Mouse (Mus musculus): ENCODE data around the gene Prep. TPM values are rescaled to one million over a fixed set of nuclear protein-coding genes. Genes with fewer than 3 reads are reported as not detected.

Prep gene
- polyA plus RNA-seq (2016; fragmentation: Nextera tagmentation; extraction: Ambion mirVana), result 38.2 and 40.2 TPM in 2 replicates

DNA sequence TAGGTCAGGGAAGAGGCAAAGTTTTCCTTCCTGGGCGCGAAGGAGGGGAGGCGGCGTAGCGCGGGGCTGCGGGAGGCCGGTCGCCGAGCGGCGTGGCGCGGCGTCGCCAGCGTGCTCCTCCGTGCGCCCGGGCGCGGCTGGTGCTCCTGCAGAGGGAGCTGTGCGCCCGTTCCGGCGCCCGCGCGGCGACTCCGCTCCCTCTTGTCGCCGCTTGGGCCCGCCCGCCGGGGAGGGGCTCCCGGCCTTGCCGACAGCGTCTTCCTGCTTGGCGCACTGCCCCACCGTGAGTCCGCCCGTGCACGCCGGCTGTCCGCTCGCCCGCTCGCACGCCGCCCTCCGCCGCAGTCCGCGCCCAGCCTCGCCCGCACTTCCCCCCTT is at the start of gene Prep:
Gene Prep, plus strand, starts transcription at position 273 of the 378 bp plus-strand sequence.
- WGBS, result under 1% methylated on average over 54 of the region's 57 CpGs
- Histone ChIP-seq H3K27me3 (ENCODE audit: poor library complexity, severe bottlenecking) (no peaks in the 10 kb centered on the region), H3K4me1 (peaks cover 46% of the 10 kb centered on the region), H3K9me3 (no peaks in the 10 kb centered on the region), H3K4me3 (peak within 1 kb of the TSS; percentile 84), H3K36me3 (replicated peaks) (peaks cover under 1% of the 10 kb centered on the region), H3K27ac (peak within 1 kb of the TSS; percentile 96)
- DNase-seq (ENCODE audit: extremely low spot score, low spot score), result peak; percentile 81

DNA sequence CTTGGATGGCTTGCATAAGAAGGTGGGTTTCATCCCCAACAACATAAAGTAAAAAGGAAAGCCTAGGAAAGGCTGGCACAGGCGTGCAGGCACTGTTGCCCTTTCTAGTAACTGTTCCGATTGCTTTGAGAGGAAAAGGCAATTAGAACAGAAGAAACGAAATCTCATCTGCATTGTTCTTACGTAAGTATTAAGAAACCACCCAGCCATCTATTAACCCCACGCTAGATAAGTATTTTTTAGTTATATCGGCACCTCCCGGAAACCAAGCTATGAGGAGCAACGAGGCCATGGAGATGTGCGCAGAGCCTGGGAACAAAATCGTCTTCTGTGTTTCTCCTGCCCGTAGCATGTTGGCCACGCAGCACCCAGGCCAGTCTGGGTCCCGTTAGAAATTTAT is 49.7 kb upstream of the Prep start:
- Histone ChIP-seq H3K27ac (no peak overlapping the region), H3K9me3 (peaks cover 3% of the 10 kb centered on the region; the same call in 1 of the 2 replicates), H3K27me3 (ENCODE audit: poor library complexity, severe bottlenecking) (peaks cover 22% of the 10 kb centered on the region), H3K4me3 (no peak overlapping the region), H3K36me3 (replicated peaks) (no peaks in the 10 kb centered on the region), H3K4me1 (peaks cover 5% of the 10 kb centered on the region; the same call in 1 of the 2 replicates)
- WGBS, result 95% methylated on average over 13 of the region's 13 CpGs
- DNase-seq (ENCODE audit: extremely low spot score, low spot score), result no peak

DNA sequence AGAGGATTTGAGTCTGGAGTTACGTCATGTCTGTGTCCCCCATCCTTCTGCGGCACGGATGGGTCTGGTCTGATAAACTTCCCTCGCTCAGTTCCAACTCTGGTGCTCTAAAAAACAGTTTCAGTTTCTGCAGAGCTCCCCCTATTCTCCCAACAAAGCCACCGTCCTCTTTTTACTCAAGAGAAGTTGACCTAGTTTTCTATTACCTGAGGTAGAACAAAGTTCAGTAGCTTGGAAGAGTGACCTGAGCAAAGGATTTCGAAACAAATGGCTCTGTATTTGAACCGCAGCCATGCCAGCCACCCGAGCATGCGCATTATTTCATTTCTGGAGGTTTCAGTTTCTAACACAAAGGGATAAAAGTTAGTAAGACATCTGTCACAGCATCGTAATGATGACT is 49.2 kb upstream of the Prep start:
- H3K27ac ChIP-seq, result no peak overlapping the region
- H3K36me3 ChIP-seq (replicated peaks), result no peaks in the 10 kb centered on the region
- DNase-seq (ENCODE audit: extremely low spot score, low spot score), result no peak
- 93% methylated on average over 10 of the region's 10 CpGs for WGBS
- H3K27me3 ChIP-seq (ENCODE audit: poor library complexity, severe bottlenecking), result peaks cover 17% of the 10 kb centered on the region
- H3K9me3 ChIP-seq, result peaks cover 3% of the 10 kb centered on the region; the same call in 1 of the 2 replicates
- H3K4me1 ChIP-seq, result peaks cover 5% of the 10 kb centered on the region; the same call in 1 of the 2 replicates
- H3K4me3 ChIP-seq, result no peak overlapping the region

DNA sequence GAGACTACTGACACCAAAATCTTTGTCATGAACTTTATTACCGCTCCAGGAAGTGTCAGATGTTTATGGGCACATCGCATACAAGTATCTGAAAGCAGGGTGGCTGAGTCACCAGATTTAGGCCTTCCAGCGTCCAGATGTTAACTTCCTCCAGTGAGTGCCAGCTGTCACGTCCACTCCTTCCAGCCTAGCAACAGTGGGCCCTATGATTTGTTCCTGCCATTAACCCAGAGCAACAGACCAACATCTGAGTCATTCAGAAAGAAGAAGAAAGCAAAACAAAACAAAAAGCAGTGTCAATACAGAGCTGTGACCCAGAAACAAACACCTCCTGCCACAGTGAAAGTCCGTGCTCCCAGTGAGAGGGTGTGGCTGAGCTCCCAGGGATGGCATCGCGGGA is 47.6 kb upstream of the Prep start:
- Histone ChIP-seq H3K4me1 (peaks cover 5% of the 10 kb centered on the region; the same call in 1 of the 2 replicates), H3K9me3 (peaks cover 3% of the 10 kb centered on the region; the same call in 1 of the 2 replicates), H3K36me3 (replicated peaks) (no peaks in the 10 kb centered on the region), H3K27ac (no peak overlapping the region), H3K4me3 (no peak overlapping the region), H3K27me3 (ENCODE audit: poor library complexity, severe bottlenecking) (peaks cover 4% of the 10 kb centered on the region; the same call in 1 of the 2 replicates)
- DNase-seq (ENCODE audit: extremely low spot score, low spot score), result no peak
- WGBS, result 58% methylated on average over 7 of the region's 7 CpGs

DNA sequence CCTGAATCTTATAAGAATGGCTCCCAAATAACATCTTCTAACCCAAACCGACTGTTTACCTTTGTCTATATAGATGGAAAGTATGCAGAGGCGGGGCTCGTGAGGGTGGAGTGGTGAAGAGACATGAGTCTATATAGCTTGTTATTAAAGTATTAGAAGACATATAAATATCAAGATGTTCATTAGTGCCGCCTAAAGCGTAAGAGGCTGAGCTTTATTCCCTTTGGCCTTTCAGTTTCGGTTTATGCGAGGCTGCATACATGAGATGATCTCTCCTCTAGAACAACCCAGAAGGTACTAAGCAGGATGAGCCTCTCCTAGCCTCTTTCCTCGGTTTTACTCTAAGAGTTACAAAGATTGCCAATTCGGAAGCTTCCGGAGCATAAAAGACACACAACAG is 47.2 kb upstream of the Prep start:
- Histone ChIP-seq H3K27ac (no peak overlapping the region), H3K4me1 (peaks cover 5% of the 10 kb centered on the region; the same call in 1 of the 2 replicates), H3K27me3 (ENCODE audit: poor library complexity, severe bottlenecking) (0 out of 2 replicates have a peak, but pooled peaks cover under 1% of the 10 kb centered on the region), H3K9me3 (peaks cover 3% of the 10 kb centered on the region; the same call in 1 of the 2 replicates), H3K4me3 (no peak overlapping the region), H3K36me3 (replicated peaks) (no peaks in the 10 kb centered on the region)
- WGBS, result 89% methylated on average over 10 of the region's 10 CpGs
- no peak for DNase-seq (ENCODE audit: extremely low spot score, low spot score)

DNA sequence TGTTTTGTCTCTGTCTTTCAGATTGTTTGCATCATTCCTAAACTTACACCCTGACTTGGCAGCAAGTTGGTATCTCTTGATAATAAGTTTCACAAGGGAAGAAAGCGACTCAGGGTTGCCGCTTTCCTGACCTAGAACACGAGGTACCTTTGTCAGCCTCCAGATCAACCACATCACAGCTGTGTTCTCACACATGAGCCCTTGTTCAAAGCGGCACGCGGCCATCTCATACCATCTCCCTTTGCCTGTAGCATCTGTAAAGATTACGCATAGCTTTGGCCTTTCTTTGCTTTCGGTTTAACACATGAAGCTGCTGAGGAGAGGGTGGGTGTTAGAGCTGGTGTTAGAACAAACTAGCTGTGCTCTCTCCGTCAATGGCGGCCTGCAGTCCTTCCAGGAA is 46.7 kb upstream of the Prep start:
- DNase-seq (ENCODE audit: extremely low spot score, low spot score), result no peak
- Histone ChIP-seq H3K4me1 (peaks cover 8% of the 10 kb centered on the region), H3K36me3 (replicated peaks) (no peaks in the 10 kb centered on the region), H3K4me3 (no peak overlapping the region), H3K27ac (no peak overlapping the region), H3K27me3 (ENCODE audit: poor library complexity, severe bottlenecking) (no peaks in the 10 kb centered on the region), H3K9me3 (peaks cover 3% of the 10 kb centered on the region; the same call in 1 of the 2 replicates)
- 92% methylated on average over 10 of the region's 10 CpGs for WGBS

DNA sequence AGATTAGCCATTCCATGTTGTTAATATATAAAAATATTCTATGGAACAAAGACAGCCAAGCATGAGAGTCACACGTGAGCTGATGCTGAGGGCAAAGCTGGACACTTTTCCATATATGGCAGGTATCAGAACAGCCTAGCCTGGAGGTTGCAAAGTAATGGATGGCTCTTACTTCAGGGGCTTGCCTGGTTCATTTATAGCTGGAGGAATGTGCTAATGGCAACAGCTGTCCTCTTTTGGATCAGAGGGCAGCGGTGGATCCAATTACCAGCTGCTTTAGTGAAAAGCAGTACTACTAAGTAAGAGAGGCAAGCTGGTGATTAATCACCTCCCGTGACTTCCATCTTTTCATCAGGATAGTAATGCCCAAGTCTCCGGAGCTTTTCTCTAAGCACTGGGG is 41.8 kb upstream of the Prep start:
- DNase-seq (ENCODE audit: extremely low spot score, low spot score), result no peak
- Histone ChIP-seq H3K27ac (no peak overlapping the region), H3K36me3 (replicated peaks) (no peaks in the 10 kb centered on the region), H3K4me1 (peaks cover 12% of the 10 kb centered on the region), H3K27me3 (ENCODE audit: poor library complexity, severe bottlenecking) (no peaks in the 10 kb centered on the region), H3K4me3 (no peak overlapping the region), H3K9me3 (no peaks in the 10 kb centered on the region)
- WGBS, result 26% methylated on average over 4 of the region's 4 CpGs

DNA sequence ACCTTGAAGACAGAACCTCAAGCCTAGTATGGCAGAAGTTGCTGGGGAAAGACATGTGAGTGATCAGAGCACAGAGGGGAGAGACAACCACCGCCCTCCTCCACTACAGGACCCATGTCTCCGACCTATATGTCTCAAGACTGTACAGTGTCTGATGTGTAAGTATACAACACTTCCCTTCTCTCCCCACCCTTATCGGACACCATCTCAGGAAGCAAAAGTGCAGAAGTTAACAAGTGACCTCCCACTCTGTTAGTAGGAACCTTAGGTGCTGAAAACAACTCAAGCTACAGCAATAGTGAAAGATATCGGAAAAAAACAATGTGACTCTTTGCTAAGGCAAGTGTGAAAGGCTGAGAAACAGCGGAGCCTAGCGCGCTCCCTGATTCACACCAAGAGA is 40.1 kb upstream of the Prep start:
- Histone ChIP-seq H3K4me1 (peaks cover 12% of the 10 kb centered on the region), H3K27ac (no peak overlapping the region), H3K9me3 (no peaks in the 10 kb centered on the region), H3K27me3 (ENCODE audit: poor library complexity, severe bottlenecking) (no peaks in the 10 kb centered on the region), H3K4me3 (no peak overlapping the region), H3K36me3 (replicated peaks) (no peaks in the 10 kb centered on the region)
- DNase-seq (ENCODE audit: extremely low spot score, low spot score), result no peak
- WGBS, result 94% methylated on average over 7 of the region's 7 CpGs

DNA sequence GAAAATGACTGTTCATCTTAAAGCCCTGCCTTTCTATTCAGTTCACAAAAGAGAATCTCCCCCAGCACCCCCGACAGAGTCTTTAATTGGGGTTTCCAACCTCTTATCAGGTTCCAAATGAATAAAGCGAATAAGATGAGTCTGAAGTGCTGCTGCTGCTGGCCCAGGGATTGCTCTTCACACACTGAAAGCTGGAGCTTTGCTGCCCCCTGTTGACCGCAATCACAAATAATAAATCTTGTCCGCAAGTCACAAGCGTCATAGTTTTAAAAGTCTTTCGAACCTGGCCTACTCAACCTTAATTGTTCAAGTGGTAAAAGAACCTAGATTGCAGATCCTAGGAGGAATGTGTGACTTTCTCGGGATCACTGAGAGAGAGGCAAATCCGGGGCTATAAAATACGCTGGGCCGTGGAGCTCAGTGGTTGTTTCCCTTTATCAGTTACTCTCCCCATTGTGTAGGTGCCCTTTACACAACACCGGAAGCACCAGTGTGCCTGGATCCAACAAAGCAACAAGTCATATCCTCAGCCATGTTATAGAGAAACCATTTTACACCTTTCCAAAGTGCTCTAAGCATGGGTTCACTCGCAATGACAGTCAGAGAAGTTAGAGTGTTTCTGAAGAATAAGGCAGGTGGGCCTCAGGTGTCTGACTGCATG is 21.6 kb upstream of the Prep start:
- Histone ChIP-seq H3K9me3 (no peaks in the 10 kb centered on the region), H3K27me3 (ENCODE audit: poor library complexity, severe bottlenecking) (peaks cover 25% of the 10 kb centered on the region), H3K36me3 (replicated peaks) (no peaks in the 10 kb centered on the region), H3K4me3 (no peak overlapping the region), H3K27ac (no peak overlapping the region), H3K4me1 (peaks cover 9% of the 10 kb centered on the region; the same call in 1 of the 2 replicates)
- WGBS, result 33% methylated on average over 12 of the region's 12 CpGs
- peak; percentile 71 for DNase-seq (ENCODE audit: extremely low spot score, low spot score)

DNA sequence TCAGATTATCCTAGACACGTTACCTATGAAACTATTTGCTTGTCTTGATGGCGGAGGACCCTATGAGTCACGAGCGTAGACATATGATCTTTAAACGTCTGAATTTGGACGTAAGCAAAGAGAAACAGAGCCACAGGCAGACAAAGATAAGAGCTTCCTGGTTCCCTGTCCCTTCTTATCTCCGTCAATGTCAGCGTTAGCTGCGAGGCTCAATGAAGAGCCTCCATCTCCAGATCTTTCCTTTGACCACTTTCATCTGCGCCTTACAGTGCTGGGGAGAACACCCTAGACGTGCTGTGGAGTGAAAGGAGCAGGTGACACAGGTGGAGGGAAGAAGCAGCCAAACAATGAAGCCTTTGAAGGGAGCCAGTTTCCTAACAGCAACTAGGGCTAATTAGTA is 18.8 kb upstream of the Prep start:
- DNase-seq (ENCODE audit: extremely low spot score, low spot score), result no peak
- Histone ChIP-seq H3K9me3 (no peaks in the 10 kb centered on the region), H3K27me3 (ENCODE audit: poor library complexity, severe bottlenecking) (peaks cover 25% of the 10 kb centered on the region), H3K4me1 (peaks cover 9% of the 10 kb centered on the region; the same call in 1 of the 2 replicates), H3K27ac (no peak overlapping the region), H3K4me3 (no peak overlapping the region), H3K36me3 (replicated peaks) (no peaks in the 10 kb centered on the region)
- 78% methylated on average over 11 of the region's 11 CpGs for WGBS

DNA sequence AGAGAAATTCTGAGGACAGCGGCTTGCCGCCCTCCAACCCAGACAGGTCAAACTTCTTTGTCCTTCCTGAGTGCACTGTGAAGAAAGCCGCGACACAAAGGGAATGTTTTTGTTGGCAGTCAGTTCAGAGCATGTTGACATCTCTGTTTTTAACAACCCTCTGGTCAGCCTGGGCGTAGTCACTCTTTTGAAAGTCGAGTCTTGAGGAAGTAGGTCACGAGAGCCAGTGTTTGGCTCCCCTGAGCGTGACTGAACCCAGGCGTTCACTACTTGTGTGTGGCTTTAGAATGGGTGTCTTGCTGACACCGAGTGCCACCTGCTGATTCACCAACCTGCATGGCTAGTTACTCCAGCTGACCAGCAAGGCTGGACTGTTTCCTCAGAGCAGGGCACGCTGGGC is 18.4 kb upstream of the Prep start:
- 51% methylated on average over 11 of the region's 11 CpGs for WGBS

DNA sequence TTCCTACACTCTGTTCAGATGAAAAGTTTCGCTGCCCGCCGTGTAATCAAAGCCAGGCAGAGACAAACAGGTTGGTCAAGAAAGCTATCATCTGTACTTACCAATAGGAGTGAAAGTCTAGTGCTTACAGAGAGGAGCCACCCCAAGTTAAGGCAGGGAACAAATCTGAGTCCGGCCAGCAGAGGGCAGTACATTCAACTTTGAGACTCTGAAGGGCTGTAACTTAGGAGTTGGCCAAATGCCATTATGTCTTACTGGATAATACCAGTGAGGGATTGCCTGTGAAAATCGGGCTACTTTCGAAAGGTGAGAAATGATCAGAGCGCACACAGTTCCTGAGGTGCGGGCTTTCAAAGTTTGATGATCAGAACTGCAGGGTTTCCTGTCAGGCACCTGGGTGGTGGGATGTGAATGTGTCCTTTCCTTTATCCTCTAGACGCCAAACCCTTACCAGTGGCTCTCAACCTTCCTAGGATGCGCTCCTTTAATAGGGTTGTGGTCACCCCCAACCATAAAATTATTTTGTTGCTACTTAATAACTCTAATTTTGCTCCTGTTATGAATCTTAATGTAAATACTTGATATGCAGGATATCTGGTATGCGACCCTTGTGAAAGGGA is 15.8 kb upstream of the Prep start:
- Histone ChIP-seq H3K4me3 (no peak overlapping the region), H3K36me3 (replicated peaks) (no peaks in the 10 kb centered on the region), H3K9me3 (no peaks in the 10 kb centered on the region), H3K4me1 (peaks cover 9% of the 10 kb centered on the region; the same call in 1 of the 2 replicates), H3K27ac (no peak overlapping the region), H3K27me3 (ENCODE audit: poor library complexity, severe bottlenecking) (peaks cover 18% of the 10 kb centered on the region)
- peak; percentile 73 for DNase-seq (ENCODE audit: extremely low spot score, low spot score)
- WGBS, result 65% methylated on average over 11 of the region's 11 CpGs

More for the DNA sequence above, 18.4 kb upstream of the Prep start:
- Histone ChIP-seq H3K27me3 (ENCODE audit: poor library complexity, severe bottlenecking) (peaks cover 25% of the 10 kb centered on the region), H3K4me1 (peaks cover 9% of the 10 kb centered on the region; the same call in 1 of the 2 replicates), H3K36me3 (replicated peaks) (no peaks in the 10 kb centered on the region), H3K4me3 (no peak overlapping the region), H3K27ac (no peak overlapping the region), H3K9me3 (no peaks in the 10 kb centered on the region)
- DNase-seq (ENCODE audit: extremely low spot score, low spot score), result no peak

DNA sequence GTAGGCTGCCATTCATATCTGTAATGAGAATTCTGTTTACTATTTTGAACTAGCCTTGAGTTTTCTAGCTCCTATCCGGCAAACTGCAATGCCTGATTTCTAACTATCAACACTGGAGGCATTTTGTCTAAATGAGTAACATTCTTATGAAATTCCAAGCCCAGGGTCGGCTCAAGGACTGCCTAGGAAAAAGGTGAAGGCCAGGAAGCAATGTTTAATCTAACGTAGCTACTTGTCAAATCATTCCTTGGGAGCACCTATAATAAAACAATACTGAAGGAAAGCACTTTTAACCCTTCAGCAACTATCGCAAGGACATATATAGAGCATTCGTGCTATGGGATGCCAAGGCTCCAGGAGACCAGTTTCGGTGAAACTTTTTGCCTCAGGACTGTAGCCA is 8.6 kb upstream of the Prep start:
- Histone ChIP-seq H3K4me3 (no peak overlapping the region), H3K4me1 (no peaks in the 10 kb centered on the region), H3K9me3 (no peaks in the 10 kb centered on the region), H3K27ac (no peak overlapping the region), H3K27me3 (ENCODE audit: poor library complexity, severe bottlenecking) (no peaks in the 10 kb centered on the region), H3K36me3 (replicated peaks) (no peaks in the 10 kb centered on the region)
- WGBS, result 91% methylated on average over 6 of the region's 6 CpGs
- DNase-seq (ENCODE audit: extremely low spot score, low spot score), result no peak
